Mouse (Mus musculus) hindlimb bud, embryonic 11.5 days (tissue): Measurements from ENCODE around the gene Mapkbp1.

Source experiments
- DNase-seq: peaks from one replicate; pipeline ENCODE4 v3.0.0-alpha.2; 2012; ENCODE audit warnings: low read depth, low spot score; ENCODE audit errors: extremely low spot score

Mapkbp1 gene

GRCm38 (mm10) chr2:119972537-119972879, at the start of gene Mapkbp1:
Mapkbp1 (plus strand) TSS chr2:119972699.
- DNase-seq, result no peak

GRCm38 (mm10) chr2:119970571-119970970, 1.9 kb upstream of the Mapkbp1 start:
- peak; percentile 24 for DNase-seq

GRCm38 (mm10) chr2:119971316-119971715, 1.2 kb upstream of the Mapkbp1 start:
- DNase-seq, result no peak

- peak; percentile 87 for DNase-seq
Measured at GRCm38 (mm10) chr2:119971837-119972536, 512 bp upstream of the Mapkbp1 start.

- no peak for DNase-seq
Measured at GRCm38 (mm10) chr2:119980343-119980986, 8.0 kb downstream of the Mapkbp1 start.

GRCm38 (mm10) chr2:119981631-119982030, 9.1 kb downstream of the Mapkbp1 start:
- no peak for DNase-seq

GRCm38 (mm10) chr2:119985871-119986270, 13.4 kb downstream of the Mapkbp1 start:
- DNase-seq, result no peak

GRCm38 (mm10) chr2:119986369-119986768, 13.9 kb downstream of the Mapkbp1 start:
- no peak for DNase-seq

- no peak for DNase-seq
Measured at GRCm38 (mm10) chr2:119987441-119987840, 14.9 kb downstream of the Mapkbp1 start.

- no peak for DNase-seq
Measured at GRCm38 (mm10) chr2:119988952-119989351, 16.5 kb downstream of the Mapkbp1 start.

- no peak for DNase-seq
Measured at GRCm38 (mm10) chr2:119990881-119991280, 18.4 kb downstream of the Mapkbp1 start.

- DNase-seq, result no peak
Measured at GRCm38 (mm10) chr2:119992349-119992748, 19.9 kb downstream of the Mapkbp1 start.

GRCm38 (mm10) chr2:119993515-119993914, 21.0 kb downstream of the Mapkbp1 start:
- no peak for DNase-seq

- DNase-seq, result no peak
Measured at GRCm38 (mm10) chr2:119994839-119995238, 22.3 kb downstream of the Mapkbp1 start.

- DNase-seq, result peak; percentile 18
Measured at GRCm38 (mm10) chr2:119995391-119996281, 23.1 kb downstream of the Mapkbp1 start.

- no peak for DNase-seq
Measured at GRCm38 (mm10) chr2:119997354-119997753, 24.9 kb downstream of the Mapkbp1 start.

GRCm38 (mm10) chr2:119999731-120000130, 27.2 kb downstream of the Mapkbp1 start:
- DNase-seq, result no peak

GRCm38 (mm10) chr2:120000882-120001584, 28.5 kb downstream of the Mapkbp1 start:
- no peak for DNase-seq

GRCm38 (mm10) chr2:120001956-120002355, 29.5 kb downstream of the Mapkbp1 start:
- DNase-seq, result no peak

- no peak for DNase-seq
Measured at GRCm38 (mm10) chr2:120003970-120004369, 31.5 kb downstream of the Mapkbp1 start.

GRCm38 (mm10) chr2:120006696-120007095, 34.2 kb downstream of the Mapkbp1 start:
- DNase-seq, result no peak
